Mouse (Mus musculus): Measurements from ENCODE around the gene Rab35.

The Rab35 gene

DNA sequence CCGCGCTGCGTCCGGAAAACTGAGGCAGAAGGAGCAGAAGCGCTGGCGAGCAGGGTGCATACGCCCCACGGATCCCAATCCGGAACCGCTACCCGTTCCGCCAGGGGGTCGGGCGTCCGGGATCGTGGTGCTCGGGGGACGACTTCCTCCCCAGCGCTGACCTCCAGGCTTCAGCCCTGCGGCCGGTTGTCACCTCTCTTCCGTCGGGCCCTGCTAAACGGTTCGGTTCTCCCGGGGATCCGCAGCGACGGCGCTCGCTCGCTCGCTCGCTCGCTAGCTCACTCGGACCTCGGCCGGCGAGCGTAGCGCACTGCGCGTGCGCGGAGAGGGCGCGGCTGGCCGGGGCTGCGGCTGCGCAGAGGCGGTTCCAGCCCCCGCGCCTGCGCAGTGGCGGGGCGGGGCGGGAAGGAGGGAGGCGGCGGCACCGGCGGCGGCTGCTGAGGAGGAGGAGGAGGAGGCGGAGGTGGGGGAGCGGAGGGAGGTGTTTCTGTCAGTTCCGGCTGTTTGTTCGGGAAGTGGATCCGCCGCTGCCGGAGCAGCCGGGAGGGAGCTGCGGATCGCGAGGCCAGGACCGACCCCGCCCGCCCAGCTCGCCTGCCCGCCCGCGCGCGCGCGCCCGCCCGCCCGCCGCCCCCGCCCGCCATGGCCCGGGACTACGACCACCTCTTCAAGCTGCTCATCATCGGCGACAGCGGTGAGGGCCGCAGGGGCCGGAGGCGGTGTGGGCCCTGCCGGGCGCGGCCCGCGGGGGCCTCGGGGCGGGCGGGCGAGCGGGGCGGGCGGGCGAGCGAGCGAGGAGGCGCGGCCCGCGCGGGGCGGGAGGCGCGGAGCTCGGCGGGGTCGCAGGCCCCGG lies at the start of gene Rab35:
TSS of gene Rab35 (plus strand) at position 404 of the 853 bp plus-strand sequence.
- peak; percentile 87 to 93 for DNase-seq (ENCODE audit: low spot score in 2 of 2)

DNA sequence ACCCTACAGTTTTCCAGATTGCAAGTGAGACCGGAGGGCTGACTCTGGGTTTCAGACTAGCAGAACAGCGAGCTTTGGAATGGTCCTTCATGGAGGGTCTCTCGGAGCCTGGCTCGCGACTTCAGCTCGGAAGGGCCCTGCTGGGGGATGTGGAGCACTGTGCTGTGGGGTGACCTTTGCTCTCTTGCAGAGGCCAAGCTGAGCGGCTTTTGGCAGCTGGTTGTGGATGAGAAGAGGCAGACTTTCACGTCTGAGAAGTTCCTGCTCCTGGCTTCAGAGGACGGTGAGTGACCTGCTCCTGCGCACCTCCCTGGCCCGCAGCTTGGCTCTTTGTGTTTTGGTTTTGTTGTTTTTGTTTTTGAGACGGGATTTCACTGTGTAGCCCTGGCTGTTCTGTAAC lies 46.1 kb upstream of the Rab35 start:
- no peak for DNase-seq (ENCODE audit: low spot score in 2 of 2)

DNA sequence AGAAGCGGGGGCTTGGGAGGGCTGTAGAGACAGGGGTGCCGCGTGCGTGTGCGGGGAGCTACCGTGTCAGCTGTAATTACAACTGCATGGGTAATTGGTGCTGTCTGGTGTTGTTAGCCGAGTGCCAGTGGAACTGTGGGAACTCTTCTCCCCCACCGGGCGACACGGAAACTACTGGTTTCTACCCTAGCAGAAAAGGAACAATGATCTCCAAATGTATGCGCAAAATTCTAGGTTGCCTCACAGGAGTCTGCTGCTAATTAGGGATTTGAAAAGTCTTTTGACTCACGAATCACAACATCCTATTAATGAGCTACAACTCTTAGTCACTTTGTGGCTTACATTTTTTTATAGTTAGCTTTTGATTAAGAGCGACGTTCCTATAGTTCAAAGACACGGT lies 45.5 kb upstream of the Rab35 start:
- no peak for DNase-seq (ENCODE audit: low spot score in 2 of 2)

DNA sequence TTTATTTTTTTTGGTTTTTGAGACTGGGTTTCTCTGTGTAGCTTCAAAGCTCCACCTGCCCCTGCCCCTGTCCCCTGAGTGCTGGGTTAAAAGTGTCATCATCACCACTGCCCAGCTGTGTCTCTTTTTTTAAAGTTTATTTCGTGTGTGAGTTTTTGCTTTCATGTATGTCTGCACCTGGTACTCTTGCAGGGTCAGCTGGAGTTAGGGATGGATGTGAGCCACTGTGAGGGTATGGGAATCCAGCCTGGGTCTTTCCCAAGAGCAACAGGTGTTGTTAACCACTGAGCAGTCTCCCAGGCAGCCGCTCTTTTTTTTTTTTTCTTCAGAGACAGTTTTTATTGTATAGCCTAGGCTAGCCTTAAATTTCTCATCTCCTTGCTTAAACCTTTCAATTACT lies 44.9 kb upstream of the Rab35 start:
- DNase-seq (ENCODE audit: low spot score in 2 of 2): no peak

DNA sequence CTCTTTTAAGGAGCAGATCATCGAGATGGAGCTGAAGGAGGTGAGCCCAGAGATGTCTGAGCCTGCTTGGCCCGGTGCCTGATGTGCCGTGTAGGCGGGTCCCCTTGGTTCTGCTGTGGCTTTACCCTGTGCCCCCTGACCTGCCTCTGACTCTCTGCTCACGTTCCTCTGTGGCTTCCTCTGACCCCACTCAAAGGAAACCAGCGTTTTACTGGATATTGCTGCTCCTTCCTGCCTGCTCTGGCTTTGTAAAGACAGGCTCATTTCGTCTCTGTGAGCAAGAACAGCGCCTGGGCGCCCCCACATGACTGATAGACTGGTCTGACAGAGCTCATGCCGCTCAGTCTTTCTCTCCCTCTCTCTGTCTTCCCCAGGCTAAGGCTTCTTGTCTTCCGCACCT lies 40.7 kb upstream of the Rab35 start:
- no peak for DNase-seq (ENCODE audit: low spot score in 2 of 2)

DNA sequence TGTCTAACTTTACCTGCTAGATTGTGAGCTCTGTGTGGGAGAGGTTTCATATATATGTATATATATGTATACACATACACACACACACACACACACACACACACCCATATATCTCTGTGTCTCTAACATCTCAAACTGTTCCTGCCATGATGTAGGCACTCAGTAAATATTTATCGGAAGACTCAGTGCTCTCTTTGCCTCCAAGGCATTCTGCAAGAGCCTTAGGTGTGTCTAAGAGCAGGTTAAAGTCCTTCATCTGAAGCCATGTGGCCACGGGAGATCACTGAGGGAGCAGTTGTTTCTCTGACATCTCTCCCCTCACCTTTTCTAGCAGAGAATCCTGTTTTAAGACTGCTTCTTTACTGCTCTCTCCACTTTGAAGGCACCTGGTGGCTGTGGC lies 40.2 kb upstream of the Rab35 start:
- DNase-seq (ENCODE audit: low spot score in 2 of 2): no peak

DNA sequence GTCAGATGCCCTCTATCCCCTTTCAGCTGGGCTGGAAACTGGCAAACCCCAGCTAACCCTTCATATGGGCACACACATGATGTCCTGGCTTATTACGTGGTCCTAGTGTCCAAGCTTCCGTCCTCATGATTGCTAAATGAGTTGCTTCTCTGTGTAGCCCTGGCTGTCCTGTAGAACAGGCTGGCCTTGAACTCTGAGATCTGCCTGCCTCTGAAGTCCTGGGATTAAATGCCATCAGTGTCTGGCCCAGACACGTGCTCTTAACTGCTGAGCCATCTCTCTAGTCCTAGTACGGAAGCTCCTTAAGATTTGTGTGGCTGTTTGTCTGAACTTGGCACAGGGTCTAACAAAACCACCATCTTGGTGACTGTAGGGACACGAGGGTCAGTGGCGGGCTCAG lies 28.1 kb upstream of the Rab35 start:
- DNase-seq (ENCODE audit: low spot score in 2 of 2): no peak

DNA sequence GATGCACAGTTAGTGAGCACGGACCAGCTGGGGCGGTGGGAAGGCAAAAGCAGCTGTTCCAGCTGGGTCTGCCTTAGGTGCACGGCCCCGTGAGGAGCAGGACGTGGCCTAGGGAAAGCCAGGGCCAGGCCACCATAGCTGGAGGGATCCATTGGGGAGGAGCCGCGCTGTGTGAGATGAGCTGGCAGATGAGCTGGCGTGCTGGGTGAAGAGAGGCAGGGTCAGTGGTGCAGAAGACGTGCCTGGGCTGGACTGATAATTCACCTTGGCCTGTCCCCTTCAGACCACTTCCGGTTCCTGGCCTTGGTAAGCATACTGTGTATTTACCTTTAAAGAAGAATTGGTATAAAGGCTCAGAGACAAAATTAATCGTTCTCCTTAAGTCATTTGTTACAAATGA lies 20.1 kb upstream of the Rab35 start:
- no peak for DNase-seq (ENCODE audit: low spot score in 2 of 2)

DNA sequence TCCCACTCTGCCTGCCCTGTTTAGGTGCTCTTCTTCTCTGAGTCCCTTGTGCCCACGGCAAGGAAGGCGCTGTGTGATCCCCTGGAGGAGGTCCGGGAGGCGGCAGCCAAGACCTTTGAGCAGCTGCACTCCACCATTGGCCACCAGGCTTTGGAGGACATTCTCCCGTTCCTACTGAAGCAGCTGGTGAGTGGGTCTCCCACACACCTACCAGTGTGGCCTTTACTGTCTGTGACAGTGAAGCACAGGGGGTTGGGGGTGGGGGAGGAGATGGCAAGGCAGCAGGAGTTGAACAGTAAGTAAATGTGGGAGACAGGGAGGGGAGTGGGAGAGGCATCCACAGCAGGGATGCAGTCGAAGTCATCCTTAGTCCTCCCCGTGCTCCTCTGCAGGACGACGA lies 18.4 kb upstream of the Rab35 start:
- no peak for DNase-seq (ENCODE audit: low spot score in 2 of 2)

DNA sequence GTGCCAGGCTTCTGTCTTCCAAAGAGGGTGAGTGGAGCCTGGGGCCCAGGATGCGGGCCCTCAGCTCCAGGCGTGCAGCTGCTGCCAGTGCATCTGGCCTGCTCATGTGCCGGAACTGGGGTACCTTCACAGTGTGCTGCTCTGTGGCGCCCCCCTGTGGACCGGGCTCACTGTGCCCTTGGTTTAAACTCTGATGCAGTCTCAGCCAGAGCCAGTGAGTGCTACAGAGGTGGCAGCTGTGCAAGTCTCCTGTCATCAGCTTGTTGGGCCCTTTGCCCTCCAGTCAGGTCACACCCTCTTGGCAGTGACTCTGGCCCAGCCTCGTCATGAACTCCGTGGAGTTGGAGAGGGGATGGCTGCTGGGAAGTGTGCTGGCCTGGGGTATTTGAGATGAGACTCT lies 16.8 kb upstream of the Rab35 start:
- DNase-seq (ENCODE audit: low spot score in 2 of 2): no peak

DNA sequence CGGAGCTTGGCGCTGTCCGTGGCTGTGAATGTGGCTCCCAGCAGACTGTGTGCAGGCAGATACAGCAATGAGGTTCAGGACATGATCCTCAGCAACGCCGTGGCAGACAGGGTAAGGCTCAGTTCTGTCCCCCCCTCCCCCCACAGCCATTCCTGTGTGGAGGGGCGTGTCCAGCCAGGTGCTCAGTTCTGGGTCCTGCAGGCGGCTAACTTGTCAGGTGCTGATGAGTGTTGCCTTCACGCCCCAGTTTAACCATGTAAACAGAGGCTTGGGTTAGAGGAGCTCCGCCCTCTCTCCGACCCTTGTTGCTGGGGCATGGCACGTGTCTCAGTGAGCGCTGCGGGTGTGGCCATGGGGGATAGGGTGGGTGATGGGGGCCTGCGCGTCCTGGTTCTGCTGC lies 12.0 kb upstream of the Rab35 start:
- DNase-seq (ENCODE audit: low spot score in 2 of 2): no peak

DNA sequence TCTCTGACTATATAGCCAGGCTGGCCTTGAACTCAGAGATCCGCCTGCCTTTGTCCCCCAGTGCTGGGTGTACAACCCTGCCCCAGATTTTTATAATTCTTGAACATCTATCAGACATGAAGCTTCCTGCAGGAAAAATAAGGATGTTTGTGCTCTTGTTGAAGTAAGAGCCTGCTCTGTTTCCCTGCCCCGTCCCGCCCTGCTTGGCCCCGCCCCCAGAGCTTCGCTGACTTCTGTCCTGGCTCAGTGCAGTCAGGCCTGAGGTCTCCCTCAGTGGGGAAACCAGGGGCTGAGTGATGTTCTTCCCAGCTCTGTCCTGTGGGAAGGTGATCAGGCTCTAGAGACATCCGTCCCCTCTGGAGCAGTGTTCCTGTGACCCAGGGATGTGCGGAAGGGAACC lies 9.0 kb upstream of the Rab35 start:
- DNase-seq (ENCODE audit: low spot score in 2 of 2): no peak

DNA sequence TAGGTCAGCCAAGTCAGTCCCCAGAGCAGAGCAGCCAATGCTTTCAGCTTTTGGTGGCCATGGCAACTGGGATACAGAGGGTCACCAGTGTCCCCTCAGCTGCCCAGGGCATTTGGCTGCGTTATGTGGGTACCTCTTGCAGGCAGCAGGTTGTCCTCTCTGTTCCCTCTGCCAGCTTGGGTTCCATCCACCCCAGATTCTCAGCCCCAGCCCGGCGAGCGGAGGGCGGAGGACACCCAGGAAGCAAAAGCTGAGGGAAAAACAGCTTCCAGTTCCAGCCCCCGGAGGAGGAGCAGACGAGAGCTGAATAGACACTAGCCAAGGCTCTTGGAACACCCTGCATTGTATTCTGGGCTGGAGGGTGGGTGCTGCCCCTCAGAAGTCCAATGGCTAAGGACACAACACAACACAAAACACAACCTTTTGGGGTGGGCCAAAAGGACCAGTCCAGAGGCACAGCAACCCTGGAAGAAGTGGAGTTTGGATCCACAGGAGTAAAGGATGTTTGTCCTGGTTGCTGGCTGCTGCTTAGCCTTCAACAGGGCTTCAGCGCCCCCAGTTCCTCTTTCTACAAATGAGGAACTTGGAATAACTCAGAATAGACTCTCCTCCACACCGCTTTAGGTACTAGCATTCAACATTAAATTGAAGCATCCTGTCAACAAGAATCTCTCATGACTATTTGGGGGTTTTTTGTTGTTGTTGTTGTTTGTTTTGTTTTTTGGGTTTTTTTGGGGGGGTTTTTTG lies 7.8 kb upstream of the Rab35 start:
- DNase-seq (ENCODE audit: low spot score in 2 of 2): no peak

DNA sequence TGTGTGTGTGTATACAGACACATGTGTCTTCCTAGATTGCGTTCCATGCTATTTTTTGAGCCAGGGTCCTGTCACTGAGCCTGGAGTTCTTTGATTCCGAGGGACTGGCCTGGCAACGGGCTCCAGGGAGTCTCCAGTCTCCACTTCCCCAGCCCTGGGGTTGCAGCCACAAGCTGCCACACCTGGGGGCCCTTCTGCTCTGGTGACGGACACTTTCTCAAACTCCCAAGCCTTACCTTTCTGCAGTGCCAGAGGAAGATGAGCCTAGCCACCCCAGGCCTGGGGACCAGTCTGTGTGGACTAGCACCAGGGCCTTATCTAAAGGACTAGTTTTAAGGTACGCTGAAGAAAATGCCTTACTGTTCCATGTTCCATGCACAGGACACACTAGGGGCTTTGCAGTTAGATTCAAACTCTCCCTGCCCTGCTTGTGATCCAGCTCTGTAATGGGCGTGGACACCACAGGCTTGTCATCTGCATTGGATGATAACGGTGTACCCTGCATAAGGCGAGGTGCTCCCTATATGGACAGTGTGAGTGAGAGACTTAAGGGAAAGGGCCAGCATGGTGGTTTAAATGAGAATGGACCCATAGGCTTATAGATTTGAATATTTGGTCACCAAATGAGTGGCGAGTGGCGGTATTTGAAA lies 5.3 kb upstream of the Rab35 start:
- DNase-seq (ENCODE audit: low spot score in 2 of 2): no peak

DNA sequence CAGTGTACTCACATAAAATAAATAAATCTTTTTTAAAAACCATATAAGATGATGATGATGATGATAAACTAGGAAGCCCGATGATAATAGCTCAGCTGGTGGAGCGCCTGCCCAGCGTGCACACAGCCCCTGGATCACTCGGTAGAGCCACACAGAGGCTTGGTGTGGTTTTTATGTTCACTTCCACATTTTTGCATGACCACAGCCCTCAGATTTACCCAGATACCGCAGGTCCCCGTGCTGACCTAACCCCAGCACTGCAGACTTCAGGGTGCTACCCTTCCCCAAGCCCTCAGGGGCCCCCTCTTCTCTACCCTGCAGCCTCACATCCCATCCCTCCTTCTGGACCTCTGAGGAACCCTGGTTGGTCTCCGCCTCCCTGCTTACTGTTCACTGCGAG lies 3.6 kb upstream of the Rab35 start:
- DNase-seq (ENCODE audit: low spot score in 2 of 2): no peak

DNA sequence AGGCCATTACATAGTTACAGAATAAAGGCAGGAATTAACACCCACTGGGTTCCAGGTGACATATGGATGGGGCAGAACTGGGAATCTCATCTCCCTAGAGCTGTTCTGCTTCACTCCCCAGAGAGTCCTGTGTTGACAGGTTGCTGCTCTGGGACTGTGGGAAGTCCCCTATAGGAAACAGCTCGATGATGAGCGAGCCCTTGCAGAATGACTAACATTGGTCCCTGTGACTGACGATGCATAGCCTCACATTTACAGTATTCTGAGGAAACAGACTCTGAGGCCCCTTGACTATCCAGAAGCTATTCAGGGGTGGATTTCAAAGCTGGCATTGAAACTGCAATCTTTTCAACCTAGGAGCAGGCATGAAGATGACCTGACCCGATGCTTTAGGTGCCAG lies 2.0 kb upstream of the Rab35 start:
- no peak for DNase-seq (ENCODE audit: low spot score in 2 of 2)

DNA sequence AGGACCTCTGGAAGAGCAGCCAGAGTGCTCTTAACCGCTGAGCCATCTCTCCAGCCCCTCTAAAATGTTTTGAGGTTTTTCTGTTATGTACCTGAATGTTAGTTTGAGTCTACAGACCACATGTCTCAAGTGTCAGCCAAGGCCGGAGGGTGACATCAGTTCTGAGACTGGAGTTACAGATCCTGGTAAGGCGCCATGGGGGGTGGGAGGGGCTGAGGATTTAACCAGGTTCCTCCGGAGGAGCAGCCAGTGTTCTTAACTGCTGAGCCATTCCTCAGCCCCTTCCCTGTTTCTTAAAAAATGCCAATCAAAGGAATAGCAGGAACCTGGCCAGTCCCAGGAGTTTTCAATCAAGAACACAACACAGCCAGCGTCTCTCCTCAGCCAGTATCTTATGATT lies 1.4 kb upstream of the Rab35 start:
- DNase-seq (ENCODE audit: low spot score in 2 of 2): no peak

DNA sequence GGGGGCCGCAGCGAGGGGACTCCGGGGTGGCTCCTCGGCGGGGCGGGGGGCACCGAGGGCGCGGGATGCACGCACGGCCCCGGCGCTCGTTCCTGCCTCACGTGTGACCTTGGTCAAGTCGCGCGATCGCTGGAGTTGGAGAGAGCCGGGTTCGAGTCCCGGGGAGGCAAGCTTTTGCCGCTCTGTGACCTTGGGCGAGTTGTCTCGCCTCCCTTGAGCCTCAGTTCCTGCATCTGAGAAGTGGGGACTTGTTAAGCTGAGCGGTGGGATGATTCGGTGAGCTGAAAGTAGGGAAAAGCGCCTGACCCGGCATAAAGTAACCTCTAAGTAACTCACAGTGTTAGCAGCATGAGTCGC lies 628 bp downstream of the Rab35 start:
- peak in 1 of 2 experiments; percentile 27 for DNase-seq (ENCODE audit: low spot score in 2 of 2)

DNA sequence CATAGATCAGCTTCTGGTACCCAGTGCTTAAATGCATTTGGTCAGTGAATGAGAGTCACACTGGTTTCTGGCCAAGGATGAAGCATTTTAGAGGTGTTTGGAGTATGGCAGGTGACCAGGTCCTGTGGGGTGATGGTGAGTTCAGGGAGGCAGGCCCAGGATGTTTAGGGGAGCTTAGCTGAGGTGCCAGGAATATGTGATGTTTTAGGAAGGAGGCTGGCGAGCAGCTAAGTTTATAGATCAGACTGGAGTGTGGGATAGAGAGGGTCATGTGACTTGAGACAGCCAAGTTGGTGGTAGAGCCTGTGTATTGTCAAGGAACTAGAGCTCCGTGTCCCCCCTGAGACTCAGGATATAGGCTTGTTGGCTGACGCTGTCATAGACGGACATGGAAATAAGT lies 1.4 kb downstream of the Rab35 start:
- DNase-seq (ENCODE audit: low spot score in 2 of 2): no peak

DNA sequence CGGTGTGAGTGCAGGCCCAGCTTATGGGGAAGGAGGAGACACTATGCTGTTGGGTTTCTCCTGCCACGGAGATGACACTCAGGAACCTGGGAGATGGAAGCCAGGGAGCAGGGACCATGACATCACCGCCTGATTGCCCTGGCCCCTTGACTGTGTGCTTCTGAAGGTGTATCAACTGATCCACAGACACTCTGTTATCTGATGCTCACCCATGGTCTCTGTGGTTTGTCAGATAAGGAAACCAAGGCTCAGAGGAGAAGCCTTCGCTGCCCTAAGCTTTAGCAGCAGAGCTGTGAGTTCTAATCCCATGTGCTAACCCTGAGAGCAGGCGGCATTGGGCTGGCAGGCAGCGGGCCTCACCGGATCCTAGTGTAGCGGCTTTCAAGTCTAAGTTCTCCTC lies 2.3 kb downstream of the Rab35 start:
- no peak for DNase-seq (ENCODE audit: low spot score in 2 of 2)

DNA sequence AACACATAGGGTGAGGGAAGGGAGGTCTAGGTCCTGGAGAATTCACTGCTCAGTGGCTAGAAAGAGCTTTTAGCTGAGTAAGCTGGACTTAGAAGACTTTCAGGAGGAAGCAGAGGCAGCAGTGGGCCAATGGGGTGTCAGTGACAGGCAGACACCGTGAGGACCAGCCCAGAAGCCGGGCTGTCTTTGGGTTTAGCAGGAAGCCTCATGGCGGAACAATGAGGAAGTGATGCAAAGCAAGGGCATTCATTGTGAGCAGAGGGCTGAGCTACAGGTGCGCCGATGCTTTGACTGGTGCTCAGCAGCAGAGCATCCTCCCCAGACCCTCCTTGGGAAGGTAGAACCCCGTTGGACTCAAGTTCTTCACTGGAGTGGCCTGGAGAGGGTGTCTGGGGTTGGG lies 3.8 kb downstream of the Rab35 start:
- no peak for DNase-seq (ENCODE audit: low spot score in 2 of 2)

DNA sequence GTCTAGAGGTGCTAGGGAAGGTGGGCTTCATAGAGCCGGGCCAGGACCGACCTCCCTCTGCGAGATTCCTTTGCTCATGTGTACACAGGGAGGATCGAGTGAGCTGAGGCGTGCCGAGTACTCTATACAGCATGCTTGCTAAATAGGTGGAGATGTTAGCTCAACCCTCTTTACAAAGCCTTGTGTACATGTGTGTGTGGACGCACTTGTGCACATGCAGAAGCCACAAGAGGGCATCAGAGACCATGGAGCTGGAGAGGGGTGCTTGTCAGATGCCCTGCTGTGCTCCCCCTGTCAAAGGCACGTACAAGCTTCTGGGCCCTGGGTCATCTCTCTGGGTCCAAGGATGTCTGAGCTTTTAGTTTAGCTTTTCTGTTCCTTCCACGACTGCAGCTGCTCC lies 12.5 kb downstream of the Rab35 start:
- DNase-seq (ENCODE audit: low spot score in 2 of 2): no peak

DNA sequence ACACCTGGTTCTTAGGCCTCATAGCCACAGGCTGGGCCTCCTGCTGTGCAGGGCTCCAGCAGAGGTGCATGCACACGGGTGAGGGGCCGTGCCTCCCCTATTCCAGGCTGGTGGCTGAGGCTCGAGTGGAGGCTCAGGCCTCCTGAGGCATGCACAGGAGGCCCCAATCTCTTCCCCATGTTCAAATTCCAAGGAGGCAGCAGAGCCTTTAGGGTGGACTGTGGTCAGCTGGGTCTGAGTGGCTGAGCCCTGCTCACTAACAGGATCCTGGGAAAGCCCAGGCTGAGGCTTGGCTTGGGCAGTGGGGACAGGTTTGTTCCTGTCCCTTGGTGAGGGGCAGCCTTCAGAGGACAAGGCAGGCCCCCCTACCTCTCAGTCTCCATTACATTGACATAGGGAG lies 17.2 kb downstream of the Rab35 start:
- no peak for DNase-seq (ENCODE audit: low spot score in 2 of 2)

Data from urinary bladder, adult 18-20 months (tissue).